Mouse (Mus musculus) ES-Bruce4 (cell line): Measurements from ENCODE around the gene Slc10a1.

Experiments
- EP300 ChIP-seq: IDR thresholded peaks from 2 replicates; pipeline ENCODE4 v1.6.1; 2011; ENCODE audit warnings: low read depth, low read length; ENCODE audit not compliant: insufficient read depth
- POLR2A ChIP-seq: IDR thresholded peaks from one replicate; pipeline ENCODE4 v1.8.1; 2011; ENCODE audit warnings: low read length; ENCODE audit not compliant: insufficient read depth

GRCm38 (mm10) chr12:80997652-80998051, 29.1 kb upstream of the Slc10a1 start:
- TF ChIP-seq EP300 (no peak), POLR2A (no peak)
